Mouse (Mus musculus) bone marrow, adult 2 months (tissue): ENCODE measurements at regions not wholly inside any gene's neighbourhood (a gene's known extent, or its start where the extent isn't known, plus 50 kb on each side); places are given as distances from the start of the nearest gene placed in this dataset.

Experiments used
- CTCF ChIP-seq: fragments of 200-500 bp; IDR thresholded peaks from 2 replicates; pipeline ENCODE4 v1.5.1; 2011; ENCODE audit warnings: low read length, control low read depth; ENCODE audit not compliant: control insufficient read depth, insufficient read depth
- POLR2A ChIP-seq: fragments of 200-500 bp; IDR thresholded peaks from 2 replicates; pipeline ENCODE4 v1.6.1; 2011; ENCODE audit warnings: low read depth, mild to moderate bottlenecking, control low read depth, low read length, borderline replicate concordance; ENCODE audit not compliant: control insufficient read depth

GRCm38 (mm10) chr9:52551577-52552281 is 127.9 kb downstream of the AI593442 start:
- TF ChIP-seq CTCF (no peak), POLR2A (no peak)
